Mouse (Mus musculus) embryo, embryonic 11.5 days (tissue): ENCODE results near the gene Rcc1.

ENCODE experiments used
- DNase-seq: peaks from one replicate; pipeline ENCODE4 v3.0.0-alpha.2; 2012; ENCODE audit warnings: low read depth, low spot score

Rcc1 gene

GRCm38 (mm10) chr4:132356170-132356569, 2.8 kb upstream of the Rcc1 start:
- no peak for DNase-seq

DNA sequence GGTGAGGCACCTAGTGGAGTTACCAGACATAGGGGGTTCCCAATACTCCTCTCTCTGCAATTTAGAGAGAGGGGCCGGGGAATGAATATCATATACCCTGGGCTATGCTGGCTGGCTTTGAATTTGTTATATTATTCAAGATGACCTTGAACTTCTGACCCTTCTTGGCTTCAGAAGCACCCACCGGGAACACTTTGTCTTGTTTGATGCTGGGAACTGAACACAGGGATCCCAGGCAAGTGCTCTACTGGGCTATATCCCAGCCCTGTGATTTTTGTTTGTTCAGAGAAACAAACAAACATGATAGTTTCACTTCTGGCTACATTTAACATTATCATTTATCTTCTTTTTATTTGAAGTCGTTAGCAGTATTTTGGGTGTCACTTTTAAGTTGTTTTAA, 2.0 kb upstream of the Rcc1 start:
- DNase-seq: no peak

GRCm38 (mm10) chr4:132354571-132354970, 1.2 kb upstream of the Rcc1 start:
- no peak for DNase-seq

- no peak for DNase-seq
These were observed 666 bp downstream of the Rcc1 start for GRCm38 (mm10) chr4:132352739-132353138.

GRCm38 (mm10) chr4:132351401-132351800, 2.0 kb downstream of the Rcc1 start:
- no peak for DNase-seq

GRCm38 (mm10) chr4:132350854-132351253, 2.6 kb downstream of the Rcc1 start:
- no peak for DNase-seq

DNA sequence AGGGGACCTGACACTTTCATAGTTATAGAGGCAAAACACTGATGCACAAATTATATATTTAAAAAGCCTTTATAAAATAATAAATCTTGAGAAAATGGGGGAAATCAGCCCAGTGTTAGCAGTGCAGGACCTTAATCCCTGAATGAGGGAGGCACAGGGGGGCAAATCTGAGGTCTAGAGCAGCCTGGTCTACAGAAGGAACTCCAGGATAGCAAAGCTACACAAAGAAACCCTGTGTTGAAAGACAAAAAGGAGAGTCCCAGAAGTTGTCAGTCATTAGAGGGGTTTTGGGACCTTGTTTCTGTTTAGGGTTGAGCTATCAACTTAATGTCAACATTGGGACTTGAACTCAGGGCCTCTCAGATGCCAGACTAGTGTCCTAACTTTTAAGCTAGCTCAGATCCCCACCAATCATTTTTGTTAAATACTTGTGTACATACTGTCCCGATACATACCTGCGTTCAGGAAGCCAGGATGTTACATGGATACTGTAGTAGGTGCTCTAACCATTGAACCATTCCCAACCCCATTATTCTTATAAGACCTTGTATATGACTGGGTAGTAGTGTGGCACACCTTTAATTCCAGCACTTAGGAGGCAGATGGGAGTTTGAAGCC, 3.2 kb downstream of the Rcc1 start:
- DNase-seq: no peak

DNA sequence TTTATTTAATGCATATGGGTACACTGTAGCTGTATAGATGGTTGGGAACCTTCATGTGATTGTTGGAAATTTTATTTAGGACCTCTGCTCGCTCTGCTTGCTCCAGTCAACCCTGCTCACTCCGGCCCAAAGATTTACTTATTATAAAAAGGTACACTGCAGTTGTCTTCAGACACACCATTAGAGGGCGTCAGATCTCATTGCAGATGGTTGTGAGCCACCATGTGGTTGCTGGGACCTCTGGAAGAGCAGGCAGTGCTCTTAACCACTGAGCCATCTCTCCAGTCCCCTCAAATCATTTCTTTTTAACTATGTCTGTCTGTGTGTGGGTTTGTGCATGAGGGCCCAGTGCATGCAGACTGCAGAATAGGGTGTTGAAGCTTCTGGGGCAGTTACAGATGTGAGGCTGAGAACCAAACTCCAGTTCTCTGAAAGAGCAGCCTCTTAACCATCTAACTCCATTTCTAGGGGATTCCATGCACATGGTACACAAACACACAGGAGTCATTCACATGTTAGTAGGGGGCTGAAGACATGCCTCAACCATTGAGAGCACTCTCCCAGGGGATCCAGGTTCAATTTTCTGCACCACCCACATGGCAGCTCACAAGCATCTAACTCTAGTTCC, 3.8 kb downstream of the Rcc1 start:
- DNase-seq: no peak

GRCm38 (mm10) chr4:132346661-132347060, 6.7 kb downstream of the Rcc1 start:
- no peak for DNase-seq

GRCm38 (mm10) chr4:132346261-132346660, 7.1 kb downstream of the Rcc1 start:
- no peak for DNase-seq

DNA sequence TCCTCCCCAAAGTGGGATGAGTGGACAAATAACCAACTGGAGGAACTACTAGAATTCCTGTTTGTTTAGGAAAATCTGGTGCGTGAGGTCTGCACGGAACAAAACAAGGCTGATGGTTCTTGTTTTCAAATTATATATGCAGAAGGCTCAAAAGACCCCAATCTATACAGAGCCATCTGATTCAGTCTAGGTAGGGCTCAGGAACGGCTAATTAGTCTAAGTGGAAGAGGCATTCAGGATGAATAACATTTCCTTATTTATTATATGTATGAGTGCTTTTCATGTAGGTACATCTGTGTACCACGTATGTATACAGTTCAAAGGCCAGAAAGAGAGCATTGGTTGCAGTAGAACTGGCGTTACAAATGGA, 7.6 kb downstream of the Rcc1 start:
- DNase-seq: no peak

- DNase-seq: peak; percentile 85
These were observed 8.1 kb downstream of the Rcc1 start for GRCm38 (mm10) chr4:132345135-132345842.

- no peak for DNase-seq
These were observed 8.8 kb downstream of the Rcc1 start for GRCm38 (mm10) chr4:132344403-132345134.

DNA sequence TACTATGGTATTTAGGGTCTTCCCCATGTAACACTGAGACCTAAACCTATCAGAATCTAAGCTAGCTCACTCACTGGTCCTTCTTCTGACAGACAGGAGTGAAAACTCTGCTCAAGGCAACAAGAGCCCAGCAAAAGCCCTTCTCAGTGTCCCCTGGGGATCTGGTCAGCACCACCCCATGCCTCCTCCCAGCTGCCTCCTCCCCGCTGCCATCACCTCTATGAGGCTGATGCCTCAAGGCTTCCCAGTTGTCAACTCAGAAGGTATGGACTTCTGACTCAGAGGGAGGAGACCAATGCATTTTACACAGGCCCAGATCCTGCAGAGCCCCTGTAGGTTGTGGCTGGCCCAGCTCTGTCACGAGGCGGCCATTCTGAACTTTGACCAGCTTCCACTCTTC, 12.0 kb downstream of the Rcc1 start:
- DNase-seq: no peak

DNA sequence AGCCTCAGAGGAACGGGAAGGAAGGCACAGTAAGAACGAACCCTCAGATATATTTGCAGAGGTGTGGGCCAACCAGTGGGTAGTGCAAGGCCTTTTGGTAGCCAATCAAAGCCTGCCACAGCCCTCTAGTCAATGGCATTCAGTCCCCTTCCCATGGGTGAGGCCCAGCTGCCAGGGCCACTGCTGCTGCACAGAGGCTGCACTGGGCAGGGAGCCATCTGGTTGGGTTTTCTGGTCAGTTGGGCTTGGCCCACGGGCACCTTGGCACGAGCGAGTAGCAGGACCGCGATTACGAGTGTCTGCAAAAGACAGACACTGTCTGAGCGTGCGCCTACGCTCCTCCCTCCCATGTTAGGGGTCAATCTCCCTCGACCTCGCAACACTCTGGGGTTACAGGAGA, 14.5 kb downstream of the Rcc1 start:
- DNase-seq: no peak

- no peak for DNase-seq
These were observed 20.5 kb downstream of the Rcc1 start for GRCm38 (mm10) chr4:132332880-132333279.

- DNase-seq: no peak
These were observed 21.4 kb downstream of the Rcc1 start for GRCm38 (mm10) chr4:132331960-132332359.

GRCm38 (mm10) chr4:132329835-132330354, 23.5 kb downstream of the Rcc1 start:
- no peak for DNase-seq

GRCm38 (mm10) chr4:132329115-132329834, 24.1 kb downstream of the Rcc1 start, which contains the start of gene Trnau1ap:
Gene Trnau1ap, minus strand, starts transcription at chr4:132329538.
- peak; percentile 87 for DNase-seq

- DNase-seq: no peak
These were observed 24.9 kb downstream of the Rcc1 start for GRCm38 (mm10) chr4:132328391-132328982.

DNA sequence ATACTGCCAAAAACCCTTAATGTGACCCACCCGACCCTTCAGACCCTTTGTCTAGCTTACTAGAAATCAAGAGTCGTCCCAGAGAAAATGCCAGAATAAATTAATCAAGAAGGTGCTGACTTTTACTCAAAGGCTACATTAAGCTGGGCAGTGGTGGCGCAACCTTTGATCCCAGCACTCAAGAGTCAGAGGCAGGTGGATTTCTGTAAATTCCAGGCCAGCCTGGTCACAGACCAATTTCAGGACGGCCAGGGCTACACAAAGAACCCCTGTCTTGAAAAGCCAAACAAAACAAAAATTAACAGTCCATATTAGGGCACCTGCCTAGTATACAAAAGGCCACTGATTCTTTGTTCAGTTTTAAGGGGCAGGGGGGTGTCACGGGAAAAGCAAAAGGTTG, 26.9 kb downstream of the Rcc1 start:
- DNase-seq: no peak
